In genomic region chr10:30537734-30538537, GRCm38 (mm10) we compare ENCODE assay signal across 8 mouse cellular contexts.
DNase-seq lines count a peak whose midpoint lies in the region; ATAC-seq and TF ChIP-seq lines count a peak whose summit lies in the region.

No protein-coding gene starts in this region.

- no peak; the same call in 1 of the 2 replicates for ATAC-seq in embryonic facial prominence, embryonic 11.5 days (replicated peaks; ENCODE audit: insufficient number of reproducible peaks, low FRiP score, low TSS enrichment, low read depth)

- H3K4me3 ChIP-seq in embryonic facial prominence, embryonic 11.5 days (ENCODE audit: low read depth, low read length) = no peak overlapping the region
- no peak overlapping the region for H3K4me3 ChIP-seq in embryonic facial prominence, embryonic 10.5 days
- no peak overlapping the region for H3K4me3 ChIP-seq in thymus, adult 2 months (ENCODE audit: control insufficient read depth, insufficient read depth, low read length)

- H3K9ac ChIP-seq in embryonic facial prominence, embryonic 11.5 days (replicated peaks; ENCODE audit: low read length) = no peak overlapping the region

- no peak for TF ChIP-seq CTCF in thymus, adult 2 months (IDR thresholded peaks at IDR 0.05; ENCODE audit: borderline replicate concordance, control insufficient read depth, extremely low read depth, insufficient read depth, low read length, poor library complexity)

- no peak overlapping the region for H3K27ac ChIP-seq in embryonic facial prominence, embryonic 11.5 days (replicated peaks; ENCODE audit: low read depth, low read length)
- no peak overlapping the region for H3K27ac ChIP-seq in embryonic facial prominence, embryonic 10.5 days (replicated peaks)
- H3K27ac ChIP-seq in thymus, adult 2 months (ENCODE audit: control insufficient read depth, insufficient read depth, low read length) = peak overlapping the region; percentile 34

- no peaks in the 10 kb centered on the region for H3K4me1 ChIP-seq in embryonic facial prominence, embryonic 11.5 days (ENCODE audit: control insufficient read depth, insufficient read depth, low read length)
- H3K4me1 ChIP-seq in embryonic facial prominence, embryonic 10.5 days = no peaks in the 10 kb centered on the region
- H3K4me1 ChIP-seq in thymus, adult 2 months (replicated peaks; ENCODE audit: control insufficient read depth, insufficient read depth, low read length) = no peaks in the 10 kb centered on the region

- H3K9me3 ChIP-seq in embryonic facial prominence, embryonic 11.5 days (replicated peaks; ENCODE audit: control insufficient read depth, low read length) = no peaks in the 10 kb centered on the region
- no peaks in the 10 kb centered on the region for H3K9me3 ChIP-seq in embryonic facial prominence, embryonic 10.5 days

- intact Hi-C loops in left cerebral cortex, postnatal 36 days (cut with DNase I) = loop anchor here (5.0 kb wide), 1 partner anchor 1006 kb away; no protein-coding TSS in a partner anchor

- peak; percentile 36 for DNase-seq in embryonic facial prominence, embryonic 11.5 days (ENCODE audit: low spot score)
- no peak for DNase-seq in embryonic facial prominence, embryonic 10.5 days (ENCODE audit: low spot score)
- peak; percentile 14 for DNase-seq in thymus, adult 2 months
- no peak for DNase-seq in thymus, postnatal 36 days
- DNase-seq in frontal cortex, postnatal 10 days (ENCODE audit: low spot score in 2 of 2) = peak; percentile 20 to 24
- peak; percentile 16 to 43 for DNase-seq in left cerebral cortex, postnatal 36 days (ENCODE audit: low spot score in 2 of 2)
- peak; percentile 27 for DNase-seq in right cerebral cortex, postnatal 25 days
- no peak for DNase-seq in urinary bladder, postnatal 10 days (ENCODE audit: low spot score)

- H3K4me2 ChIP-seq in embryonic facial prominence, embryonic 11.5 days (ENCODE audit: low read depth, low read length) = no peak overlapping the region

- WGBS in embryonic facial prominence, embryonic 11.5 days = 80% methylated on average over 10 of the region's 10 CpGs
- WGBS in embryonic facial prominence, embryonic 10.5 days = 85% methylated on average over 10 of the region's 10 CpGs
- WGBS in thymus, adult 2 months = 88% methylated on average over 10 of the region's 10 CpGs

- H3K27me3 ChIP-seq in embryonic facial prominence, embryonic 11.5 days (ENCODE audit: control insufficient read depth, insufficient read depth, low read length) = no peaks in the 10 kb centered on the region
- H3K27me3 ChIP-seq in embryonic facial prominence, embryonic 10.5 days (replicated peaks; ENCODE audit: low read depth, poor library complexity, severe bottlenecking) = no peaks in the 10 kb centered on the region
- no peaks in the 10 kb centered on the region for H3K27me3 ChIP-seq in thymus, adult 2 months (ENCODE audit: control insufficient read depth, insufficient read depth, low read length)

- H3K36me3 ChIP-seq in embryonic facial prominence, embryonic 11.5 days (replicated peaks; ENCODE audit: control insufficient read depth, insufficient read depth, low read depth, low read length) = 0 out of 2 replicates have a peak, but pooled peaks cover 2% of the 10 kb centered on the region
- H3K36me3 ChIP-seq in embryonic facial prominence, embryonic 10.5 days (replicated peaks) = peaks cover 71% of the 10 kb centered on the region
- no peaks in the 10 kb centered on the region for H3K36me3 ChIP-seq in thymus, adult 2 months (ENCODE audit: control insufficient read depth, insufficient read depth, low read length)

- no peak for TF ChIP-seq POLR2A in thymus, adult 2 months (IDR thresholded peaks at IDR 0.05; ENCODE audit: control insufficient read depth, extremely low read depth, insufficient read depth, low read length, poor library complexity)

Comparison
In these comparisons a context has a peak if more than half of its experiments do, and no peak if none do; other contexts are left out.
1. DNase-seq: peak in embryonic facial prominence, embryonic 11.5 days (single experiment), thymus, adult 2 months (single experiment), frontal cortex, postnatal 10 days (2 of 2), left cerebral cortex, postnatal 36 days (2 of 2) and right cerebral cortex, postnatal 25 days (single experiment); none in embryonic facial prominence, embryonic 10.5 days (single experiment), thymus, postnatal 36 days (0 of 2) and urinary bladder, postnatal 10 days (single experiment).